Mouse (Mus musculus) urinary bladder, adult 18-20 months (tissue): Measurements from ENCODE around the gene Lsm10.

Source experiments
- DNase-seq, 2 experiments: peaks; one replicate each; pipeline ENCODE4 v3.0.0; 2022; ENCODE audit warnings: low spot score in 2 of 2, mixed read lengths in 2 of 2

The Lsm10 gene

DNA sequence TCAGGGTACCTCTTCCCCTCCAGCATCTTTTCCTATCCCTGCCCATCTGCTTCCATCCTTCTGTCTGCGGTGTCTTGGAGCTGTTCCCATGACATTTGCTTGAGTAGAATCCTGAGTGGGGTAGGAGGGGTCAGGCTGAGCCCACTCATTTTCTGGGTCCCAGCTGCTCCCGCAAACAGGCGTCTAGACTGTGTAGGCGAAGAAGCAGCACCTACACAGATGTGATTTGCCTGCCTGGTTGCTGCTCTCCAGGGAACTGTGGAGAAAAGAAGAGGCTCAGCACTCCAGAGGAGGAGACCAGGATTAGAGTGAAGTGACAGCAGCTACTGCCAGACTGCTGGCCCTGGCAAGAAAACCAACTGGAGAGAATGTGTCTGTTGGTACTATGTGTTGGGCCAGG lies 22.2 kb downstream of the Lsm10 start:
- no peak for DNase-seq

DNA sequence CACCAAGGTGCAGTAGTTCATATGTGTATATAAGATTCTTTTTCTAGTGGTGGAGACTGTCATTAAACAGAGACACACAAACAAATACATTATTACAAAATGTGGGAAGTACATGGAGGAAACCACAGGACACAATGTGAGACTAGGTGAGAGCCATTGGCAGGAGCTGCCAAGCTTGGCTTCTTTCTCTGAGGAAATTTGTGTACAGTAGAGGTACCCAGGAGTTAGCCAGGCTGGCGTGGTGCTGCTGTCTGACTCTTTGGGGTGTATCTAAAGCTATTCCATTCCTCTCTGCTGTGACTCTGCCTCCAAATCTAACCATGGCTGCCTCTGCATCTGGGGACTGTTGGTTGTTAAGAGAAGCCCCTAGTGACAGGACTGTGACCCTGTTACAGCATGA lies 22.6 kb downstream of the Lsm10 start:
- no peak for DNase-seq

DNA sequence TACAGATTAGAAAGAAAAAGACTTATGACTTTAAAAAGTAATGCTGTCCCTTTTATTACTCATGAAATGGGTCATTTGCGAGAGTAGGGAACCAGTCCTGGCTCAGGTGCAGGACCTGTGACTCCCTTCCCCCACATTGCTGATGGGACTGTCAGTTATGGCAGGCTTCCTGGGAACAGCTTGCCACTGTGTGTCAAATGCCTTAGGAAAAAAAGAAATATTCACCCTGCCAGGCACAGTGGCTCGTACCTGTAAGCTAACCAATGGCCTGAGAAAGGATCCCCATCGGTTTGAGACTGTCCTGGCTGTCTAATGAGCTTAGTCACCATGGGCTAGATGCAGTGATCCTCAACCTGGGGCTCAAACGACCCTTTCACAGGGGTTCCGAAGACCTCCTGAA lies 23.6 kb downstream of the Lsm10 start:
- no peak for DNase-seq

DNA sequence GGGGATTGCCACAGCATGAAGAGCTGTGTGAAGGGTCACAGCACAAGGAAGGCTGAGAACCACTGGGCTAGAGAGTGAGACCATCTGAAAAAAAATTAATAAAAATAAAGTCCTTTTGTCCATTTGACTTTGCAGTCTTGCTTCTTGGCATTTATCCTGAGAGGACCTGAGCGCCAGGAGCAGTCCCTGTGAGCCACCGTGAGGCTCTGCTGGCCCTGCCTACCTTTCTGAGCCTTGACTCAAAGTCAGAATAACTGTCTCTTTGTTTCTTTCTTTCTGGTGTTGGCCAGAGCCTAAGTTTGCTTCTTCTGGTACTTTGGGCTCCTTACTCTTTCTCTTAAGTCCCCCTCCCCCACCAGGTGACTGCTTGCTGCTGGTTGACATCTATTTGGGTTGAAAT lies 24.1 kb downstream of the Lsm10 start:
- DNase-seq: no peak

DNA sequence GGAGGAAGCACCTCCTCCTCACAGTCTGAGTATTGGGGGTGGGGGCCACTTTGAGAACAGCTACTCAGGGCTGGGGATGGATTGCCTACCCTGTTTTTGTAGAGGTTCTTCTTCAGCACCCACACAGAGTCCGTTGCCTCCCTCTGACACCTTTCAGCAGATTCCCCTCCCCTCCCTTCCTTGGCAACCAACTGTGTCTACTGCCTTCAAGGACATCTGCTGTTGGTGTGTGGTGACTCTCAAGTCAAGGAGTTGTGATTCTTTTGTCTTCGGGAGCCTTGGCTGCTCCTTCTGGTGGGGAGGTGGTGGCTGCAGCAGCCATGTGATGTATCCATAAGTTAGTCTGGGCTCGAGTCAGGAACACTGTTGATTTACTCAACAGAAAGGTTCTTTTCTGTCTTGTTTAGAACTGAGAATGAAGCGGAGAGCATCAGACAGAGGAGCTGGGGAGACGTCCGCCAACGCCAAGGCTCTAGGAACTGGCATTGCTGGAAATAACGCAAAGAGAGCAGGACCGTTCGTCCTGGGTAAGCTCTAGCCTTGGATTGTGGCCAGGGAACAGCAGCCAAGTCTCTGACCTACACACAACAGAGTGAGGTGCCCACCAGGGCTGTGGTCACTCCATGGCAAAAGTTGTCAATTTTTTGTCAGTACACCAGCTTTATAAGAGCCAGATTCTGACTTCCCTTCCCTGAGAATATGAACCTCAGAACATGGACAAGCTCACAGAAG lies 27.1 kb downstream of the Lsm10 start:
- no peak for DNase-seq

DNA sequence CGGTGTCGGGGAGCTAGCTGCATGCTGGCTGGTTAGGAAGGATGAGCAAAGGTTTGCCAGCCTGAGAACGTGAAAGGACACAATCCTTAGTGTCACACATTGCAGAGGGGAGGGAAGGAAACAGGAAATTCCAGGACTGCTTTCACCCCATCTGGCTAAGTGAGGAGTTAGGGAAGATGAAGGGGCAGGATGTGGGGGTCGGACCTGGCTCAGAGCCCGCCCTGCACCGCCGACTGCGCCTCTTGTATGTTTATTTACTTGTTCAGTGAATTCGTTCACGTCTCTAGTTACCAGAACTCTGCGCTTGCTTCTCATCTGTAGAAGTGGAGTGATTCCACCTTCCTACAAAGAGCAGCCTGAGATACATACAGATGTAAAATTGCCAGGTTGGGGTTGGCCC lies 34.1 kb downstream of the Lsm10 start:
- DNase-seq: no peak

DNA sequence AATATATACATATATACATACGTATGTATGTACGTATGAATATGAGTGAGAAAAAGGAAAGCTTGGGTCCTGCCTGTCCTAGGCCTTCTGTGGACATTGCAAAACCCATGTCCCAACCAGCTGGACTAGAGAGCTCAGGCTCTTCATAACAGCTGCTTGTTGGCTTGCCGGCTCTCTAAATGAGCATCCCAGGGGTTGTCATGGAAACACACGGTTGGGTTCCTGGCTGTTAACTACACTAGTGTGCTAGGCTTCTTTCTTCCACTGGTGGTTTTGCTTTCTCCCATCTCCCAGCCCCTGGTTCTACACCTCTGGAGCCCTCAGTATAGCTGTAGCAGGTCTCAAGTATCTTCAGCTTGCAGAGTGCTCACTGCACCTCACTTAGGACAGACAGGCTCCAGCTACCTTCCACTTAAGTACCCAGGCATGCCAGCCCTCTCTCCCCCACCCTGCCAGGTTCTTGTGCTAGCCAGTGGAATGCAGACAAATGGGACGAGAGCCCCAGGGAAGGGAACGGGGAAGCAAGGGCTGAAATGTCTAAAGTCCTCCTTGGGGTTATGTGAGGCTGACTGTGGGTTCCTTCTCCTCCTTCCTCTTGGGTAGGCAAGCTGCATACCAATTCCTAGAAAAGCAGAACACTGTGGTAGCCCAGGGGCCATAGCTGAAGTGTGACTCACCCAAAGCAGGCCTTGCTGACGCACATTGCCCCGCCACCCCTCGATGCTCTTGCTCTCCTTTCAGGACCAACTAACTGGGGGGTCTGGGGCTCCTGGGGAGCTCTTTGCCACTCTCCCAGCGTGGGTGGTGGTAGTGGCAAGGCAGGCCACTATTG lies 35.1 kb downstream of the Lsm10 start:
- DNase-seq: no peak

DNA sequence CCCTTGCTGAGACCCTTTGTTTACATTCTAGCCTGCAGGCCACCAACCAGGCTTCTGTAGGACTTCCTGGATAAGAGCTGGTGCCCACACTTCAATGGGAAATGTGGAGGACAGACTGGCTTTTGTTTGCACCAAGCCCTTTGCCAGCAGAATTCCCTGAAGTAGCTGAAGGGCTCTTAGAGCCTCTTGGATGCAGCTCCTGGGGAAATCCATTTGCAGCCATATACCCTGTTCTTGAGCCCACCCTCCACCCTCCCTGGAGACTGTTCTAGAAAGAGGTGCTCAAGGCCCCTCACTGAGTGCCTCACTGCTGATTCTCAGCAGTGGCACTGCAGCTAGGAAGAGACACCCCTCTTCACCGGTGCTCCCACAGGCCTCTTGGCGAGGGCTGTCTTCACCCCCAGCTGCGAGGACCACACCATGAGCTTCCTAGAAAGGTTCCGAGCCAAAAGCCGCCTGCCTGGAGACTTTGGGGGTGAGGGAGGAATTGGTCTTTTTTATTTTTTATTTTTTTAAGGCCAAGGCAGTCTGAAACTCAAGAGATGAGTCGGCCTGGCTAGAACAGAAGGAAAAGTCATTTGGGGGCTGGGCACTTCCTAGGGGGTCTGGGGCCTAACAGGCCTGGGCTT lies 36.3 kb downstream of the Lsm10 start:
- no peak for DNase-seq

DNA sequence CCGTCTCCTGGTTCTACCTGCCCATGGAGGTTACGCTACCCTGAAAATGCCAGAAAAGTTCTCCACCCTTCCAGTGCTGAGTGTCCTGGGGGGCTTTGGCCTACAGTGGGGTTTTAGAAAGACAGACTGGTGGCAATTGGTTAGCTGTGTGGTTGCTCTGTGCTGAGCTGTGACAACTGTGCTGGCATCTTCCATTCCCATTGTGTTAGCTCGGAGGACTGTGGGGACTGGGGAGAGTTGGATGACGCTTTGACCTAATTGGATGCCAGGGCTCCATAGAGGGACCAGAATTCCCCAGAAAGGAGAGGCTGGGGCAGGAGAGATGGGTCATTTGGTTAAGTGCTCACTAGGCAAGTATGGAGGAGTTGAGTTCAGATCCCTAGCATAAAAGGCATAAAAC lies 37.8 kb downstream of the Lsm10 start:
- no peak for DNase-seq

DNA sequence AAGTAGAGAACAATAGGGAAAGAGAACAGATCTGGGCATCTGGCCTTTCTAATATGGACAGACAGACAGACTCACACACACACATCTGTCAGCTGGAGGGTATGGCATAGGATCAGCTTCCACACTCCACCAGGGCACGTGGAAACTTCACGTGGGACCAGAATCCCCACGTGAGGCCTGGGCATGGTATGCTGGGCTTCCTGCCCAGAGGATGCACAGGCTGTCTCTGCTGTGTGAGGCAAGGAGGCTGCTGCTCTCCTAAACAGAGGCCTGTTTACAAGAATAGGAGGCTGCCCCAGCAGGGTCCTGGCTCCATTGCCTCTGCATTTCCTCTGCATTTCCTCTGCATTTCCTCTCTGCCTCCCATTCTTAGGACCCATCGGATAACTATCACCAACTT lies 38.2 kb downstream of the Lsm10 start:
- no peak for DNase-seq

DNA sequence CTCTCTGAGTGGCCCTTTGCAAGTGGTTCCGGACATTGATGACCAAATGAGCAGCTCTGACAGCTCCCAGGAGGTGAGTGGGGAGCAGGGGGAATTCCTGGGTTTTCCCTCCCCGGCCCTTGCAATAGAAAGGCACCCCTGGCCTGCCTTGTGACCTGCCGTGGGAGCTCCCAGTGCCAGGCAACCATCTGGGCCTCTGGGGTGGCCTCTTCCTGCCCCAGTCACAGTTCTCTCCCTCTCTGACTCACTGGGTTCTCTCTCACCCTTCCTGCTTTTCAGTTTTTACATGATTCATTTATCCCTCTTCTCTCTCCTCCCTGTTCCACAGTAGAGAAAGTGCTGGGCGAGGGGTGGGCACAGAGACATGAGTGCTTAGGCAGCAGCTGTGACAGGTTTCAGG lies 41.4 kb downstream of the Lsm10 start:
- no peak for DNase-seq

DNA sequence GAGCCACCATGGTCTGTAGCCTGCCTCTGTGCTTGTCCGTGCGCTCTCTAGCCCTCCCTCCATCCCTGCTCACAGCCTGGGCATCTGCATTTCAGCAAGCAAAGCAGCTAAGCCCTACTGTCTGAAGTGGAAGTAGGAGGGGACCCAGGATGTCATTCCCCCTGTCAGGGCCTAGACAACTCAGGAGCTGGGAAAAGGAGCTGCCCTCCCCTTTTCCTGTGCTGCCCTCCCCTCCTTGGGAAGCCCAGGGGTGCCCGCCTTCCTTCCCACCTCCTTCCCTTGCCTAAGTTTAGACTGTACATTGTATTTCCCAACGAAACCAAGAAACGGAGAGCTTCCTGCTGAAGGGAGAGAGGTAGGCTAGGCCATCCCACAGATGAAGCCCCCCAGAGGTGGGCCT lies 44.6 kb downstream of the Lsm10 start:
- no peak for DNase-seq

DNA sequence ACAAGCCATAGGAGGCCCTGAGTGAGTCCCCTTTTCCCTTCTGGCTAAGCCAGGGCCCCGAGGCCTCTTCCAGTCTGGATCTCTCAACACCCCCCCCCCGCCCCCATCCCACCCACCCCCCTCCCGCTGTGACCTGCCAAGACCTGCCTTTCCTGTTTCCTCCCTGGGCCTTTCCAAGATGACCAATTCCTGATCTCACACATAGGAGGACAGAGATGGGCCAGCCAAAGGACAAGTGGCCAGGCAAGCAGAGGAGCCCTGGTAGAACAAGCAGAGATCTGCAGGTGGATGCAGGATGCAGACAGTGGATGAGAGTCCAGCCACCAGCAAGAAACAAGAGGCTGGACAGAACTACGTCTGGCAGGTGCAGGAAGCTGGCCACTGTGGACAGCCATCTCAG lies 49.0 kb downstream of the Lsm10 start:
- DNase-seq: no peak

DNA sequence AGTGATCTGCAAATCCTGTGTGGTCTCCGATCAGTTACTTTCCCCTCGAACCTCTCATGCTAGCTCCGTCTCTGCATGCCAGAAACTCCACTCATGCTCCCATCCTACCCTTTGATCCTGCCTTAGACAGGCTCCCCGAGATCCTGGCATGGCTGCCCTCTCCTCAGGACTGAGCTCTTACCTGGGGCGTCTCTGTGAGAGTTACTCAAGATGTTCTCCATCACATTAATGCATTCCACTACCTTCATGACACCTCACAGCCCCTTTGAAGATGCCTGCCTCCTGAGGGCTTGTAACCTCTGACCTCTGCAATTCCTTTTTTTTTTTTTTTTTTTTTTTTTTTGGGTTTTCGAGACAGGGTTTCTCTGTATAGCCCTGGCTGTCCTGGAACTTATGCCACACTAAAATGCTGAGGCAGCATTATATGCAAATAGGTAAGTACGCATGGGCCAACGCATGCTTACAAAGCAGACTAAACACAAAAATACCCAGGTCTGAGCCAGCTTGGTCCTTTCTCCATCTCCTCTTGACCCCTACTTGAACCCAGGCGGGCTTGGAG lies 50.6 kb downstream of the Lsm10 start:
- no peak for DNase-seq

DNA sequence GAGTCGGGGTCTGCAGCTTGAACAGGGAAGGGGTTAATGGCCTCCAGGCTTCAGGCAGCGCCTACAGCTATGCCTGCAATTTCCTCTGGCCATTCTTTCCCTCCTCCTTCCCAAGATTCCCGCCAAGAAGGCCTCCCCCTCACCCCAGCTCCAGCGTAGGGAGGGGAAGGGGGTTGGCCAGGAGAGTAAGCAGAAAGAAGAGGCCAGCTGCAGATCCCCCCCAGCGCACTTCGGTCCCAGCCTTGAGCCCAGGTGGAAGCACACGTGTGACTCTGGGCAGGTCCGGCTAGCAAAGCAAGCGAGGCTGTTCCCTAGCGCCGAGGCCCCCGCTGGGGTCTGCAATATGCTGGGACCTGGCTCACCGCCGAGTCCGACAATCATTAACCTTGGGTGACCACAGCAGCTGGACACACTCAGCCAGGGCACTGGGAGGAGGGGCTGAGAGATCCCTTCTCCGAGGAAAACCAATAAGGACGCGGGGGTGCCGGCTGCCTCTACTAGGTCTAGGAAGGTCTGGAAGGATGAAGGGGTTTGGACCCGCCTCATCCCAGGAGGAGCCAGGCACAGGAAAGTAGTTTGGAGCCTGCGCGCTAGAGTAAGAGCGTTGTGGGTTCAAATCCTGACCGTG lies 51.2 kb downstream of the Lsm10 start, which contains the start of gene Eva1b:
Eva1b (plus strand) TSS at position 212 of the 628 bp plus-strand sequence.
- peak in 1 of 2 experiments; percentile 48 for DNase-seq
